Mouse (Mus musculus): ENCODE measurements around the gene Klhl7.

DNA sequence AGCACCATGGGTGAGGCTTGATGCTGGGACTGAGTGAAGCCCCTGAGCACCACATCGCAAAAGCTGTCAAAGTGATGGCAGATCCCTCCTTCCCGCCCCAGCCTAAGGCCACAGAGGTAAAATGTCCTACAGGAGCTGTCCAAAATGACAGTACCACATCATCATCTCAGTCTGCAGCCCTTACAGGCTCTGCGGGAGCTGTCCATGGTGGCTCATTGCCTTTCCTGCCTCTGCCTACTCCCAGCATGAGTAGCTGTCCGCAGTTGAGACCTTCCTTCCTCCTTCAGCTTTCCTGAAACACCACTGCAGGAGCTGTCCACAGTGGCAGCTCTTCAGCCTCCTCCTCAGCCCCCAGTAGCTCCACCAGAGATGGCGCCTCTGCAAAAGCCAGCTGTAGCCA lies 9.7 kb downstream of the Klhl7 start:
- TF ChIP-seq JUND (IDR thresholded peaks at IDR 0.05; ENCODE audit: low read depth, low read length) (no peak), CTCF (IDR thresholded peaks at IDR 0.05 in 2 of 3, conservative IDR thresholded peaks at IDR 0.05 in 1 of 3; ENCODE audit: control insufficient read depth in 1 of 3, insufficient read depth in 1 of 3, low read depth in 2 of 3, low read length in 3 of 3, poor library complexity in 1 of 3, severe bottlenecking in 1 of 3) (no peak)
